Mouse (Mus musculus) yolk sac, embryonic 10.5 days (tissue): Measurements from ENCODE around the gene Tmem106c.
A peak's percentile ranks its signal among the peaks of the same experiment; 100 is the strongest.

ENCODE experiments used
- DNase-seq: peaks from one replicate; pipeline ENCODE4 v3.0.0-alpha.2; 2017; ENCODE audit warnings: low spot score

Tmem106c gene

GRCm38 (mm10) chr15:97952889-97953189, 11.2 kb upstream of the Tmem106c start:
- no peak for DNase-seq

- DNase-seq, result no peak
Observed at GRCm38 (mm10) chr15:97954671-97955070, 9.3 kb upstream of the Tmem106c start.

GRCm38 (mm10) chr15:97955286-97955685, 8.7 kb upstream of the Tmem106c start:
- DNase-seq, result no peak

- DNase-seq, result no peak
Observed at GRCm38 (mm10) chr15:97955742-97956141, 8.3 kb upstream of the Tmem106c start.

GRCm38 (mm10) chr15:97956416-97956815, 7.6 kb upstream of the Tmem106c start:
- DNase-seq, result no peak

- no peak for DNase-seq
Observed at GRCm38 (mm10) chr15:97963329-97963988, 541 bp upstream of the Tmem106c start.

GRCm38 (mm10) chr15:97964836-97965187, 812 bp downstream of the Tmem106c start:
- no peak for DNase-seq

GRCm38 (mm10) chr15:97965311-97966045, 1.5 kb downstream of the Tmem106c start:
- DNase-seq, result no peak

- no peak for DNase-seq
Observed at GRCm38 (mm10) chr15:97970299-97970698, 6.3 kb downstream of the Tmem106c start.

GRCm38 (mm10) chr15:97972580-97972979, 8.6 kb downstream of the Tmem106c start:
- DNase-seq, result no peak

GRCm38 (mm10) chr15:97973248-97974005, 9.4 kb downstream of the Tmem106c start:
- no peak for DNase-seq

GRCm38 (mm10) chr15:97981560-97981959, 17.6 kb downstream of the Tmem106c start:
- DNase-seq, result no peak

GRCm38 (mm10) chr15:97989544-97989943, 25.5 kb downstream of the Tmem106c start:
- DNase-seq, result peak; percentile 27

- peak; percentile 58 for DNase-seq
Observed at GRCm38 (mm10) chr15:97990124-97990523, 26.1 kb downstream of the Tmem106c start.

- no peak for DNase-seq
Observed at GRCm38 (mm10) chr15:97990721-97991120, 26.7 kb downstream of the Tmem106c start.

GRCm38 (mm10) chr15:97991285-97991895, 27.4 kb downstream of the Tmem106c start:
- no peak for DNase-seq

GRCm38 (mm10) chr15:97992027-97992711, 28.2 kb downstream of the Tmem106c start:
- DNase-seq, result no peak

- peak; percentile 90 for DNase-seq
Observed at GRCm38 (mm10) chr15:97992712-97993286, 28.8 kb downstream of the Tmem106c start.

GRCm38 (mm10) chr15:97996716-97997256, 32.8 kb downstream of the Tmem106c start:
- DNase-seq, result no peak

- no peak for DNase-seq
Observed at GRCm38 (mm10) chr15:97999546-97999945, 35.5 kb downstream of the Tmem106c start.

- no peak for DNase-seq
Observed at GRCm38 (mm10) chr15:97999991-98000390, 36.0 kb downstream of the Tmem106c start.
